Mouse (Mus musculus): ENCODE results near the gene March9.

The March9 gene

GRCm38 (mm10) chr10:127037641-127038040 lies 22.3 kb downstream of the March9 start:
- no peak for DNase-seq (ENCODE audit: low spot score in 2 of 2)

GRCm38 (mm10) chr10:127036273-127036672 lies 23.7 kb downstream of the March9 start:
- no peak for DNase-seq (ENCODE audit: low spot score in 2 of 2)

GRCm38 (mm10) chr10:127033301-127033741 lies 26.7 kb downstream of the March9 start:
- no peak for DNase-seq (ENCODE audit: low spot score in 2 of 2)

GRCm38 (mm10) chr10:127030336-127031296 lies 29.4 kb downstream of the March9 start, which contains the start of gene Tsfm:
Gene Tsfm, minus strand, starts transcription at chr10:127030840.
- DNase-seq (ENCODE audit: low spot score in 2 of 2), result peak; percentile 91 to 93

GRCm38 (mm10) chr10:127018422-127018821 lies 41.6 kb downstream of the March9 start:
- DNase-seq (ENCODE audit: low spot score in 2 of 2), result no peak

GRCm38 (mm10) chr10:127017071-127017470 lies 42.9 kb downstream of the March9 start:
- DNase-seq (ENCODE audit: low spot score in 2 of 2), result no peak

GRCm38 (mm10) chr10:127016488-127016887 lies 43.5 kb downstream of the March9 start:
- DNase-seq (ENCODE audit: low spot score in 2 of 2), result no peak

All from right cerebral cortex, adult 2 months (tissue).